Mouse (Mus musculus): ENCODE measurements around the gene Ap1ar. TPM values are rescaled to one million over a fixed set of nuclear protein-coding genes. Genes with fewer than 3 reads are reported as not detected.
A peak's percentile ranks its signal among the peaks of the same experiment; 100 is the strongest.

Gene Ap1ar
- 94.2 and 105 TPM in 2 replicates for polyA plus RNA-seq (2015; fragmentation: Nextera tagmentation; extraction: Ambion mirVana)

- peaks cover 31% of the 10 kb centered on the region for H3K4me1 ChIP-seq
- under 1% methylated on average over 84 of the region's 89 CpGs for WGBS
- peak within 1 kb of the TSS; percentile 83 for H3K9ac ChIP-seq (replicated peaks)
- peak; percentile 98 for ATAC-seq (ENCODE audit: low FRiP score)
- peak within 1 kb of the TSS; percentile 93 for H3K27ac ChIP-seq (replicated peaks)
- H3K4me3 ChIP-seq (replicated peaks): peak within 1 kb of the TSS; percentile 90
- H3K36me3 ChIP-seq: no peaks in the 10 kb centered on the region
- H3K27me3 ChIP-seq (replicated peaks): no peaks in the 10 kb centered on the region
- peak within 1 kb of the TSS; percentile 76 for H3K4me2 ChIP-seq
- no peaks in the 10 kb centered on the region for H3K9me3 ChIP-seq (replicated peaks)
These were observed at the start of gene Ap1ar for GRCm38 (mm10) chr3:127837154-127837865. Gene Ap1ar, minus strand, starts transcription at chr3:127837523.

- no peak overlapping the region for H3K4me3 ChIP-seq (replicated peaks)
- H3K9ac ChIP-seq (replicated peaks): no peak overlapping the region
- WGBS: 60% methylated on average over 2 of the region's 2 CpGs
- H3K27me3 ChIP-seq (replicated peaks): no peaks in the 10 kb centered on the region
- H3K4me1 ChIP-seq: no peaks in the 10 kb centered on the region
- no peak overlapping the region for H3K4me2 ChIP-seq
- ATAC-seq (ENCODE audit: low FRiP score): no peak
- no peaks in the 10 kb centered on the region for H3K36me3 ChIP-seq
- no peak overlapping the region for H3K27ac ChIP-seq (replicated peaks)
- no peaks in the 10 kb centered on the region for H3K9me3 ChIP-seq (replicated peaks)
These were observed 44.4 kb upstream of the Ap1ar start for GRCm38 (mm10) chr3:127881684-127882083.

- Histone ChIP-seq H3K4me2 (no peak overlapping the region), H3K36me3 (no peaks in the 10 kb centered on the region), H3K4me1 (no peaks in the 10 kb centered on the region), H3K9ac (replicated peaks) (no peak overlapping the region), H3K27me3 (replicated peaks) (no peaks in the 10 kb centered on the region), H3K4me3 (replicated peaks) (no peak overlapping the region), H3K9me3 (replicated peaks) (no peaks in the 10 kb centered on the region), H3K27ac (replicated peaks) (no peak overlapping the region)
- ATAC-seq (ENCODE audit: low FRiP score): no peak
- WGBS: 89% methylated on average over 3 of the region's 3 CpGs
These were observed 42.6 kb upstream of the Ap1ar start for GRCm38 (mm10) chr3:127879968-127880367.

- Histone ChIP-seq H3K9ac (replicated peaks) (no peak overlapping the region), H3K27me3 (replicated peaks) (no peaks in the 10 kb centered on the region), H3K27ac (replicated peaks) (no peak overlapping the region), H3K4me3 (replicated peaks) (no peak overlapping the region), H3K4me1 (no peaks in the 10 kb centered on the region), H3K4me2 (no peak overlapping the region), H3K36me3 (no peaks in the 10 kb centered on the region), H3K9me3 (replicated peaks) (no peaks in the 10 kb centered on the region)
- ATAC-seq (ENCODE audit: low FRiP score): no peak
- 91% methylated on average over 2 of the region's 2 CpGs for WGBS
These were observed 38.2 kb upstream of the Ap1ar start for GRCm38 (mm10) chr3:127875509-127875908.

- Histone ChIP-seq H3K36me3 (no peaks in the 10 kb centered on the region), H3K27ac (replicated peaks) (no peak overlapping the region), H3K9me3 (replicated peaks) (no peaks in the 10 kb centered on the region), H3K4me3 (replicated peaks) (no peak overlapping the region), H3K27me3 (replicated peaks) (no peaks in the 10 kb centered on the region), H3K9ac (replicated peaks) (no peak overlapping the region), H3K4me1 (no peaks in the 10 kb centered on the region), H3K4me2 (no peak overlapping the region)
- WGBS: 52% methylated on average over 7 of the region's 7 CpGs
- no peak for ATAC-seq (ENCODE audit: low FRiP score)
These were observed 37.7 kb upstream of the Ap1ar start for GRCm38 (mm10) chr3:127875059-127875458.

GRCm38 (mm10) chr3:127874254-127874883 lies 37.0 kb upstream of the Ap1ar start:
- H3K4me2 ChIP-seq: no peak overlapping the region
- no peaks in the 10 kb centered on the region for H3K27me3 ChIP-seq (replicated peaks)
- no peaks in the 10 kb centered on the region for H3K9me3 ChIP-seq (replicated peaks)
- peak; percentile 72 for ATAC-seq (ENCODE audit: low FRiP score)
- 11% methylated on average over 4 of the region's 4 CpGs for WGBS
- H3K9ac ChIP-seq (replicated peaks): no peak overlapping the region
- no peaks in the 10 kb centered on the region for H3K36me3 ChIP-seq
- H3K4me3 ChIP-seq (replicated peaks): no peak overlapping the region
- no peak overlapping the region for H3K27ac ChIP-seq (replicated peaks)
- no peaks in the 10 kb centered on the region for H3K4me1 ChIP-seq

GRCm38 (mm10) chr3:127871575-127871974 lies 34.3 kb upstream of the Ap1ar start:
- Histone ChIP-seq H3K9me3 (replicated peaks) (no peaks in the 10 kb centered on the region), H3K4me3 (replicated peaks) (no peak overlapping the region), H3K9ac (replicated peaks) (no peak overlapping the region), H3K27me3 (replicated peaks) (no peaks in the 10 kb centered on the region), H3K36me3 (no peaks in the 10 kb centered on the region), H3K4me2 (no peak overlapping the region), H3K4me1 (no peaks in the 10 kb centered on the region), H3K27ac (replicated peaks) (no peak overlapping the region)
- 88% methylated on average over 9 of the region's 9 CpGs for WGBS
- ATAC-seq (ENCODE audit: low FRiP score): no peak

GRCm38 (mm10) chr3:127868880-127869279 lies 31.6 kb upstream of the Ap1ar start:
- H3K36me3 ChIP-seq: no peaks in the 10 kb centered on the region
- H3K27ac ChIP-seq (replicated peaks): no peak overlapping the region
- H3K4me3 ChIP-seq (replicated peaks): no peak overlapping the region
- no peak overlapping the region for H3K4me2 ChIP-seq
- no peaks in the 10 kb centered on the region for H3K9me3 ChIP-seq (replicated peaks)
- WGBS: 29% methylated on average over 5 of the region's 5 CpGs
- H3K4me1 ChIP-seq: no peaks in the 10 kb centered on the region
- ATAC-seq (ENCODE audit: low FRiP score): no peak
- no peak overlapping the region for H3K9ac ChIP-seq (replicated peaks)
- no peaks in the 10 kb centered on the region for H3K27me3 ChIP-seq (replicated peaks)

- H3K4me1 ChIP-seq: no peaks in the 10 kb centered on the region
- H3K27ac ChIP-seq (replicated peaks): no peak overlapping the region
- no peaks in the 10 kb centered on the region for H3K36me3 ChIP-seq
- H3K9me3 ChIP-seq (replicated peaks): no peaks in the 10 kb centered on the region
- no peak for ATAC-seq (ENCODE audit: low FRiP score)
- no peaks in the 10 kb centered on the region for H3K27me3 ChIP-seq (replicated peaks)
- 51% methylated on average over 9 of the region's 9 CpGs for WGBS
- no peak overlapping the region for H3K9ac ChIP-seq (replicated peaks)
- H3K4me3 ChIP-seq (replicated peaks): no peak overlapping the region
- no peak overlapping the region for H3K4me2 ChIP-seq
These were observed 30.9 kb upstream of the Ap1ar start for GRCm38 (mm10) chr3:127868046-127868758.

- Histone ChIP-seq H3K4me1 (no peaks in the 10 kb centered on the region), H3K27ac (replicated peaks) (no peak overlapping the region), H3K9me3 (replicated peaks) (no peaks in the 10 kb centered on the region), H3K4me3 (replicated peaks) (no peak overlapping the region), H3K36me3 (no peaks in the 10 kb centered on the region), H3K4me2 (no peak overlapping the region), H3K27me3 (replicated peaks) (no peaks in the 10 kb centered on the region), H3K9ac (replicated peaks) (no peak overlapping the region)
- no peak for ATAC-seq (ENCODE audit: low FRiP score)
- 42% methylated on average over 2 of the region's 2 CpGs for WGBS
These were observed 26.9 kb upstream of the Ap1ar start for GRCm38 (mm10) chr3:127864242-127864641.

GRCm38 (mm10) chr3:127863571-127863970 lies 26.2 kb upstream of the Ap1ar start:
- WGBS: 66% methylated on average over 3 of the region's 3 CpGs
- Histone ChIP-seq H3K36me3 (no peaks in the 10 kb centered on the region), H3K4me1 (no peaks in the 10 kb centered on the region), H3K27ac (replicated peaks) (no peak overlapping the region), H3K4me3 (replicated peaks) (no peak overlapping the region), H3K9ac (replicated peaks) (no peak overlapping the region), H3K9me3 (replicated peaks) (no peaks in the 10 kb centered on the region), H3K4me2 (no peak overlapping the region), H3K27me3 (replicated peaks) (no peaks in the 10 kb centered on the region)
- ATAC-seq (ENCODE audit: low FRiP score): no peak

GRCm38 (mm10) chr3:127862479-127862878 lies 25.2 kb upstream of the Ap1ar start:
- Histone ChIP-seq H3K4me3 (replicated peaks) (no peak overlapping the region), H3K27me3 (replicated peaks) (no peaks in the 10 kb centered on the region), H3K4me1 (no peaks in the 10 kb centered on the region), H3K36me3 (no peaks in the 10 kb centered on the region), H3K9me3 (replicated peaks) (no peaks in the 10 kb centered on the region), H3K9ac (replicated peaks) (no peak overlapping the region), H3K27ac (replicated peaks) (no peak overlapping the region), H3K4me2 (no peak overlapping the region)
- no peak for ATAC-seq (ENCODE audit: low FRiP score)
- 78% methylated on average over 4 of the region's 4 CpGs for WGBS
